Mouse (Mus musculus) olfactory bulb, adult 2 months (tissue): ENCODE results near the gene Gpr142. TPM values are rescaled to one million over a fixed set of nuclear protein-coding genes. Genes with fewer than 3 reads are reported as not detected.

Experiments used
- H3K27ac ChIP-seq: fragments of 200-500 bp; 2 replicates; pipeline ENCODE4 v1.5.1; 2012; ENCODE audit warnings: low read depth, low read length; ENCODE audit not compliant: insufficient read depth
- H3K4me1 ChIP-seq: fragments of 200-500 bp; 2 replicates; pipeline ENCODE4 v1.6.1; 2012; ENCODE audit warnings: low read length; ENCODE audit not compliant: control insufficient read depth, insufficient read depth
- H3K4me3 ChIP-seq: fragments of 200-500 bp; 2 replicates; pipeline ENCODE4 v1.5.1; 2012; ENCODE audit warnings: mild to moderate bottlenecking, low read depth, low read length, moderate library complexity; ENCODE audit not compliant: insufficient read depth
- CTCF ChIP-seq: fragments of 200-500 bp; IDR thresholded peaks from 2 replicates; pipeline ENCODE4 v1.5.1; 2012; ENCODE audit warnings: low read depth, mild to moderate bottlenecking, low read length, moderate library complexity; ENCODE audit not compliant: insufficient read depth
- POLR2A ChIP-seq: fragments of 200-500 bp; IDR thresholded peaks from 2 replicates; pipeline ENCODE4 v1.6.1; 2012; ENCODE audit warnings: mild to moderate bottlenecking, low read depth, low read length, moderate library complexity; ENCODE audit not compliant: insufficient read depth
- WGBS: fragments of 180-500 bp; shearing (Covaris S2); methylation state at CpG from one replicate; pipeline ENCODE4 v1.1.7; 2018; 5-methylcytosine and 5-hydroxymethylcytosine counted together
- polyA plus RNA-seq: library from polyadenylated mRNA; stranded (reverse); fragments of >200 nt; gene quantifications from 2 replicates; pipeline ENCODE4 v1.2.4, GENCODE M21; 2012; ENCODE audit warnings: low replicate concordance; ENCODE audit not compliant: missing spikeins, insufficient read depth, insufficient read length

Gpr142 gene
- polyA plus RNA-seq, 1 experiment: not detected

DNA sequence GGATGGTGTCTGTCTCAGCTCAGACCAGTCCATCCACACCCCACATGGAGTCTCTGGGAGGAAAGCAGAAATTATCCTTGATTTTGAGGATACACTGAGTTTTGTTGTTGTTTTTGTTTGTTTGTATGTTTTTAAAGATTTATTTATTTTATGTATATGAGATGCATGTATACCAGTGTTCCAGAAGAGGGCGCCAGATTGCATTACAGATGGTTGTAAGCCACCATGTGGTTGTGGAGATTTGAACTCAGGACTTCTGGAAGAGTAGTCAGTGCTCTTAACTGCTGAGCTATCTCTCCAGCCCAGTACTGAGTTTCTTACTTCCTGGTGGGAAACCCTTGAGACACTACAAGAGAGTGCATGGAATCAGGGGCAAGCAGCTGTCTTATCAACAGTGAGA is 10.6 kb downstream of the Gpr142 start:
- H3K4me1 ChIP-seq: peaks cover 6% of the 10 kb centered on the region
- WGBS: 93% methylated on average over 1 of the region's 1 CpGs

DNA sequence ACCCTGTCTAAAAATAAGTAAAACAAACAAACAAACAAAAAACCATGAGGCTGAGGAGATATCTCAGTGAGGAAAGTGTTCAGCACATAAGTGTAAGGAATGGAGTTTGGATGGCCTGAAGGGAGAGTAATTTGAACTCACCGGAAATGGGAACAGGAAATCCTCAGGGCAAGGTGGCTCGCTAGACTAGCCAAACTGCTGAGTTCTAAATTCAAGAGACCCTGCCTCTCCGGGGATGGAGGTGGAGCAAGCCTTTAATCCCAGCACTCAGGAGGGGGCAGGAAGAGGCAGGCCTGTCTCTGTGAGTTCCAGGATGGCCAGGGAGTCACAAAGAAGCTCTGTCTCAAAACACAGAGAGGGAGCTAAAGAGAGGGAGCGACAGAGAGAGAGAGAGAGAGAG is 11.6 kb downstream of the Gpr142 start:
- no peak overlapping the region for H3K27ac ChIP-seq
- peaks cover 6% of the 10 kb centered on the region for H3K4me1 ChIP-seq
- no peak for TF ChIP-seq POLR2A
- TF ChIP-seq CTCF: no peak
- no peak overlapping the region for H3K4me3 ChIP-seq
- 46% methylated on average over 4 of the region's 4 CpGs for WGBS

More for the DNA sequence above, 10.6 kb downstream of the Gpr142 start:
- TF ChIP-seq CTCF (no peak), POLR2A (no peak)
- no peak overlapping the region for H3K4me3 ChIP-seq
- no peak overlapping the region for H3K27ac ChIP-seq

DNA sequence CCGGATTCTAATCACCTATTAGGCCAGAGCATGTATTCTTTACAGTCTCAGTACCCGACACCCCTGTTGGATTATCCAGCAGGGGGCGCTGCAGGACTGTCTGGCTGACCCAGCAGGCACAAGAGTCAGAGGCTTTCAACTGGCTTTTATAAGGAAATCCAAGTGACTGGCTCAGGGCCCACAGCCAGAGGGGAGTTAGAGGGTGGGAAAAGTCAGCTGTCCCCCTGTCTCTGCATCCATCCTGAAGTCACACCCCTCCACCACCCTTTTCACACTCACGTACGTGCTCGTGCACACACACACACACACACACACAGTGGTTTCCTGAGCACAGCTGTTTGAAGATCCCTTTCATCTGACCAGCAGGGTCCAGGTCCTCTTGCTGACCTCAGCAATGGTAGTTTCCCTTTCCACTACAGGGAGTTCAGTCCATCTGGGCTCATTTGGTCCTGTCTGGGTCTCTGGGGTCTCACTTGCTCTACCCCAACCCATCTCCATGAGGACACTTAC is 14.1 kb downstream of the Gpr142 start:
- Histone ChIP-seq H3K27ac (no peak overlapping the region), H3K4me3 (no peak overlapping the region), H3K4me1 (0 out of 2 replicates have a peak, but pooled peaks cover 2% of the 10 kb centered on the region)
- peak; percentile 75 for TF ChIP-seq CTCF
- TF ChIP-seq POLR2A: no peak
- 11% methylated on average over 6 of the region's 6 CpGs for WGBS

DNA sequence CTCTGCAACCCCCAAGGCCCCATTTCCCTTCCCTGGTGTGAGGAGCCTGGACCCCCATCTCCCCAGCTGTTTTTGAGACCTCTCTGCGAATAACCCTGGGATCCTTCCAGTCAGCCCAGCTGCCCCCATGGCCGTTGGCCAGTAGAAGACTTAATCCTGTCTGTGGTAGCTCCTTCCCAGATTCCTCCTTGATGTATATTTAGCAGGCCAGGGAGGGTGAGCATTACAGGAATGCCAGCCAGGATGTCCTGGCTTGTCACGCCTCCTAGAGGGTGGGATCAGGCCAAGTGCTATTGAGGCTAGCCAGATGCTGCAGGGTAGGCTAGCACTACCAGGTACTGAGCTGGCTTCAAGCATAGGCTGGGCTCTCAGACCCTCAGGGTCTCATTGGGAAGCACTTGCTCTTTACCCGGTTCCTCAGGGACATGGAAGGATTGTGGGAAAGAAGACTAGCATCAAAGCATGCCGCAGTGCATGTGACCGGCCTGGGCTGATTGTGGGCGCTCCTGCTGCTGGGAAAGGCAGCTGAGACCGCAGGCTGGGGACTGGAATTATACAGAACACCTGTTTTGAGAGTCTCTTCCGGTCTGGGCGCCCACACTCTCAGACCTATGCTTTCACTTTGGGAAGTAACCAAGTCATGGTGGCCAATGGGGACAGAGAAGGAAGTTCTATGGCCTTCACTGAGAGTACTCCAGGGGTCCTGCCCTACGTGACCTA is 16.3 kb downstream of the Gpr142 start:
- TF ChIP-seq POLR2A: no peak
- Histone ChIP-seq H3K27ac (no peak overlapping the region), H3K4me3 (no peak overlapping the region), H3K4me1 (0 out of 2 replicates have a peak, but pooled peaks cover 2% of the 10 kb centered on the region)
- 90% methylated on average over 11 of the region's 11 CpGs for WGBS

DNA sequence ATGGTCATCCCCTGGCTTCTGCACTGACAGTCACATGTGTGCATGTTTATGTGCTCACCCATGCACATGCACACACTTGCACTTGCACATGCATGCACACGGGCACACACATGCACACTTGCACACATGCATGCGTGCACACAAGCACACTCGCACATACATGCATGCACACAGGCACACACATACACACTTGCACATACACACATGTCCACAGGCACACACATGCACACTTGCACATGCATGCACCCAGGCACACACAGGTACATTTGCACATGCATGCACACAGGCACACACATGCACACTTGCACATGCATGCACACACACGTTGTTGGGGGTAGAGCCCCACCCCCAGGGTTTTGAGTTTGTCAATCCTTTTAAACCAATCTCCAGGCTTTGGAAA is 18.2 kb downstream of the Gpr142 start:
- Histone ChIP-seq H3K4me1 (0 out of 2 replicates have a peak, but pooled peaks cover 2% of the 10 kb centered on the region), H3K4me3 (no peak overlapping the region), H3K27ac (no peak overlapping the region)
- WGBS: 88% methylated on average over 4 of the region's 4 CpGs
- TF ChIP-seq POLR2A: no peak
- no peak for TF ChIP-seq CTCF

DNA sequence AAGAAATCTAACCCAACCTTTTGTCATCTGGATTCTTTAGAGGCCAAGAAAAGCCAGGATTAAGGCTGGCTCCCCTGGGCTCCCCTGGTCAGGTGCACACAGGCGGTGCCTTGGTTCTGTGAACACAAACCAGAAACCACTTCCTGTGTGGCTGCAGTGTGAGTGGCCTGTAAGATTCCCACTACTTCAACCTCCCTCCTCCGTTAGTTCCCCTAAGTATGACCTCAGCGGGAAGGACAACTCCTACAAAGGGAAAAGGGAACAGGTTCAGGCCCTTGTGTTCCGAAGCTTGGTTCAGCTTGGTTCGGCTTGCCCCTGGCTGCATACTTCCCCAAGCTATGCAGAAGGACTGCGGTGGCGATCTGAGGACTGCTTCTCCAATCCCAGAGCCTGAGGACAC is 19.5 kb downstream of the Gpr142 start:
- TF ChIP-seq CTCF (no peak), POLR2A (no peak)
- H3K4me3 ChIP-seq: no peak overlapping the region
- H3K27ac ChIP-seq: no peak overlapping the region
- H3K4me1 ChIP-seq: peaks cover 5% of the 10 kb centered on the region; the same call in 1 of the 2 replicates
- WGBS: 94% methylated on average over 7 of the region's 7 CpGs

DNA sequence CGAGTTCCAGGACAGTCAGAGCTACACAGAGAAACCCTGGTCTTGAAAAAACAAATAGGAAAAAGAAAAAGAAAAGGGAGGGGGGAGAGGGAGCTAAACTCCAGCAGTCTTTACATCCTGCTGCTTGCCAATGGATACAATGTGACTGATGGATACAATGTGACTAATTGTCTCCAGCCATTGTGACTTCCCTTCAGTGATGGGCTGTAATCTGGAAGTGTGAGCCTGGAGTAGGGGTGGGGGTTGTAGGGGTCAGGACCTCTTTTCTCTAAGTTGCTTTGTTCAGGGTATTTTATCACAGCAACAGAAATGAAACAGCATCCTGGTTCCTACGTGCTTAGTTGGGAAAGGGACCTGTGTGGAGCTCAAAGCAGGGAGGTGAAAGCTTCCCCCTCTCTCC is 20.4 kb downstream of the Gpr142 start:
- H3K4me1 ChIP-seq: peaks cover 8% of the 10 kb centered on the region; the same call in 1 of the 2 replicates
- H3K4me3 ChIP-seq: no peak overlapping the region
- no peak for TF ChIP-seq CTCF
- TF ChIP-seq POLR2A: no peak
- no peak overlapping the region for H3K27ac ChIP-seq
- 70% methylated on average over 2 of the region's 2 CpGs for WGBS

DNA sequence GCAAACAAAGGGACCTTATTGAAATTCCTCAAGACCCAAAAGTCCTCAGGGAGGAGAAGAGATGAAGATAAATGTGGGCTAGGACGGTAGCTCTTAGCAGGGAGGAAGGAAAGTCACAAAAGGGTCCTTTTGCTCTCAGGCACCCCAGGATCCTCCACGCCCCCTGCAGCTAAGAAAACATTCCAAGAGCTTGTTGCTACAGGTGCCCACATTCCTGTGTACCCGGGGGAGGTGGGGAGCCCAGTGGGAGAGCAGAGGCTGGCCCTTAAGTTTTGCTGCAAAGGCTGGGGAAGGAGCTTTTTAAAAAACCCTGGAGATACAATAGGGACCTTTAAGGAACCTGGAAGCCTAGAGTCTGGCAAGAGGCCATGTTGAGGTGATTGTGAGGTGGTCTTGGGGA is 21.7 kb downstream of the Gpr142 start:
- Histone ChIP-seq H3K4me1 (peaks cover 8% of the 10 kb centered on the region; the same call in 1 of the 2 replicates), H3K4me3 (no peak overlapping the region), H3K27ac (no peak overlapping the region)
- TF ChIP-seq POLR2A (no peak), CTCF (no peak)
- 70% methylated on average over 3 of the region's 3 CpGs for WGBS

DNA sequence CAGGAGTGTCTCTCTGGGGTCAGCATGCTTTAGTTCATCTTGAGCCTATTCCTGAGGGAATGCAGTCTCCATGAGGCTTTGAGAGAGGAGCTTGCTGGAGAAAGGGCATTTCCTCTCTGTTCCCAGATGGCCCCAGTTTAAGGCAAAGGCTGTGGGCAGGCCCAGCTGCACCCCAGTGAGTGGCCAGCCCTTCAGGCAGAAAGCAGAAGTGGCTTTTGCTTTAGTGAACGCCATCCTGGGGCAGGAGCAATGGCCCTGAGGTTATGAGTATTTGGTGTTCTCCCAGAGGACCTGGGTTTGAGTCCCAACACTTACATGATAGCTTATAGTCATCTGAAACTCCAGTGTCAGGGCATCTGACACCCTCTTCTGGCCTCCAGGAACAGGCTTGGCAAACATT is 22.6 kb downstream of the Gpr142 start:
- no peak overlapping the region for H3K4me3 ChIP-seq
- 84% methylated on average over 1 of the region's 1 CpGs for WGBS
- no peak overlapping the region for H3K27ac ChIP-seq
- H3K4me1 ChIP-seq: peaks cover 8% of the 10 kb centered on the region; the same call in 1 of the 2 replicates
- TF ChIP-seq POLR2A: no peak
- TF ChIP-seq CTCF: no peak

DNA sequence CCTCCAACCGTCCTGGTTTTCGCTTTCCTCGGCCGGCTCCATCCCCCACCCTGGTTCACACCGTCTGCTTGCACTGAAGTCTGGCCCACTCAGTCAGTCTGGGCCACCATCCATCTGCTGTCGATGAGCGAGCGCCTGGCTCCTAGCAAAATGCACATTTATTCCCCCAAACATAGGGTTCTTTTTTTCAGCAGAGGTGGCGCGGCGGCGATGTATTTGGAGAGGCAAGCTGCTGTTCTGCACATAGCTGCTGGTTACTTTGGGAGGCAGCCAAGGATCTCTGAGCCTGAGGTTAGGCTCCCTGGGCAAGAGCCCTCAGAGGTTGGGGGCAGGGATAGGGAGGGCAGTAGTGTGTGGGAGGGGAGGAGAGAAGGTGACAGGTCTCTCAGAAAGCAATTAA is 24.0 kb downstream of the Gpr142 start:
- 36% methylated on average over 12 of the region's 12 CpGs for WGBS
- Histone ChIP-seq H3K4me3 (no peak overlapping the region), H3K4me1 (peaks cover 8% of the 10 kb centered on the region; the same call in 1 of the 2 replicates), H3K27ac (no peak overlapping the region)
- no peak for TF ChIP-seq POLR2A
- no peak for TF ChIP-seq CTCF
